Mouse (Mus musculus) spleen, embryonic (tissue): ENCODE measurements at regions not wholly inside any gene's neighbourhood (a gene's known extent, or its start where the extent isn't known, plus 50 kb on each side); places are given as distances from the start of the nearest gene placed in this dataset.

ENCODE experiments used
- CTCF ChIA-PET: fragments of 350-600 bp; sonication (Branson Sonifier 250); formaldehyde crosslinking; loops from one replicate; lab custom pipeline; 2022; lab: Charles Lee

DNA sequence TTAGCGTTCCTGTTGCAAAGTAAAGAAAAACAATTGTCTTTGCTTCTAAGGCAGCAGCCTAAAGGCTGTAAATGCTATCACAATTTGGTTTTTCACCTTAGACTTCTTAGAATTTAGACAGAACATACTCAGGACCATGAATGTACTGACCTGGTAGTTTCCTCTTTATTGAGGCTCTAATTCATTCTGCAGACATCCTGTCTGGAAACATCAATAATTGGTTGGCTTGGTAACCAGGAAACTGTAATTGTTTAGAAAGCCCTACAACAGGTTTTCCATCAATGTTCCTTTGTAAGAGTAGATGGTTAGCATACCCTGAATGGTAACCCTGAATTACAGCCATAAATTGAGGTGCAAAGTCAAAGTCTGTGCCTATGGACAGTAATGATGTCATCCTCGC lies 67.4 kb upstream of the Prr30 start:
- CTCF ChIA-PET, result no interaction called here
